Mouse (Mus musculus) liver, adult 2 months (tissue): ENCODE results near the gene Vdac1. TPM values are rescaled to one million over a fixed set of nuclear protein-coding genes. Genes with fewer than 3 reads are reported as not detected.
A peak's percentile ranks its signal among the peaks of the same experiment; 100 is the strongest.
"Not testable (repeated sequence)": the region's sequence is repeated elsewhere in the genome, so short reads cannot be mapped to it uniquely, and the experiment has no call there.

Experiments used
- DNase-seq: peaks from one replicate; pipeline ENCODE4 v3.0.0-alpha.2; 2011; ENCODE audit warnings: low read depth, low spot score; ENCODE audit errors: extremely low read depth
- H3K27ac ChIP-seq: fragments of 200-500 bp; replicated peaks from 2 replicates; pipeline ENCODE4 v1.5.1; 2012; ENCODE audit warnings: low read depth, mild to moderate bottlenecking, control low read depth, inconsistent platforms, low read length; ENCODE audit not compliant: insufficient read depth
- H3K27me3 ChIP-seq: fragments of 200-500 bp; 2 replicates; pipeline ENCODE4 v1.6.1; 2012; ENCODE audit warnings: mild to moderate bottlenecking, moderate library complexity, low read length, inconsistent platforms; ENCODE audit not compliant: control insufficient read depth, insufficient read depth
- H3K36me3 ChIP-seq: fragments of 200-500 bp; 2 replicates; pipeline ENCODE4 v1.6.1; 2012; ENCODE audit warnings: low read length, inconsistent platforms; ENCODE audit not compliant: control insufficient read depth, insufficient read depth
- H3K4me1 ChIP-seq: fragments of 200-500 bp; 2 replicates; pipeline ENCODE4 v1.6.1; 2011; ENCODE audit warnings: low read length; ENCODE audit not compliant: control insufficient read depth, insufficient read depth
- H3K4me3 ChIP-seq: fragments of 200-500 bp; 2 replicates; pipeline ENCODE4 v1.5.1; 2011; ENCODE audit warnings: low read depth, mild to moderate bottlenecking, control low read depth, low read length, moderate library complexity; ENCODE audit not compliant: insufficient read depth
- H3K79me2 ChIP-seq: fragments of 200-500 bp; 2 replicates; pipeline ENCODE4 v1.6.1; 2012; ENCODE audit warnings: inconsistent platforms, mild to moderate bottlenecking, low read length, moderate library complexity; ENCODE audit not compliant: control insufficient read depth, insufficient read depth
- H3K9ac ChIP-seq: fragments of 200-500 bp; 2 replicates; pipeline ENCODE4 v1.6.1; 2012; ENCODE audit warnings: low read depth, mild to moderate bottlenecking, control low read depth, inconsistent platforms, low read length
- CTCF ChIP-seq: fragments of 200-500 bp; IDR thresholded peaks from 2 replicates; pipeline ENCODE4 v1.5.1; 2011; ENCODE audit warnings: low read depth, low read length, control low read depth
- POLR2A ChIP-seq: fragments of 200-500 bp; IDR thresholded peaks from 2 replicates; pipeline ENCODE4 v1.6.1; 2011; ENCODE audit warnings: low read length, control low read depth; ENCODE audit not compliant: insufficient read depth; ENCODE audit errors: extremely low read depth
- WGBS: fragments of 180-500 bp; shearing (Covaris S2); methylation state at CpG from one replicate; pipeline ENCODE4 v1.1.7; 2018; 5-methylcytosine and 5-hydroxymethylcytosine counted together
- polyA plus RNA-seq: library from polyadenylated mRNA; depleted of rRNA; stranded (reverse); fragments of >200 nt; gene quantifications from 2 replicates; pipeline ENCODE4 v1.2.3, GENCODE M21; 2012
- total RNA-seq: library from RNA; depleted of rRNA; stranded (reverse); fragments of >200 nt; gene quantifications from 2 replicates; pipeline ENCODE4 v1.2.3, GENCODE M21; 2014

The Vdac1 gene
- total and polyA plus RNA-seq, 2 experiments, result 71.7 to 213 TPM

- H3K36me3 ChIP-seq, result no peaks in the 10 kb centered on the region
- 92% methylated on average over 1 of the region's 1 CpGs for WGBS
- H3K79me2 ChIP-seq, result no peaks in the 10 kb centered on the region
- no peak for DNase-seq
- H3K9ac ChIP-seq, result no peak overlapping the region
- no peaks in the 10 kb centered on the region for H3K27me3 ChIP-seq
- peaks cover 26% of the 10 kb centered on the region for H3K4me1 ChIP-seq
- TF ChIP-seq POLR2A (no peak), CTCF (peak; percentile 20; the same call in 1 of the 2 replicates)
- H3K4me3 ChIP-seq, result no peak overlapping the region
- no peak overlapping the region for H3K27ac ChIP-seq
Observed at GRCm38 (mm10) chr11:52355601-52356000, 5.1 kb upstream of the Vdac1 start.

GRCm38 (mm10) chr11:52357091-52357490, 3.6 kb upstream of the Vdac1 start:
- 98% methylated on average over 5 of the region's 5 CpGs for WGBS
- not testable (repeated sequence) for H3K4me3 ChIP-seq, H3K9ac ChIP-seq, H3K79me2 ChIP-seq, DNase-seq, H3K27me3 ChIP-seq, H3K36me3 ChIP-seq, H3K27ac ChIP-seq
- H3K4me1 ChIP-seq, result peaks cover 19% of the 10 kb centered on the region

- peak overlapping the region; percentile 22; the same call in 1 of the 2 replicates for H3K9ac ChIP-seq
- H3K4me3 ChIP-seq, result 0 out of 2 replicates have a peak overlapping the region, but pooled peaks have one; percentile 21
- H3K4me1 ChIP-seq, result peaks cover 24% of the 10 kb centered on the region
- 11% methylated on average over 4 of the region's 4 CpGs for WGBS
- DNase-seq, result peak; percentile 92
- no peaks in the 10 kb centered on the region for H3K27me3 ChIP-seq
- H3K27ac ChIP-seq, result peak overlapping the region; percentile 95
- no peaks in the 10 kb centered on the region for H3K36me3 ChIP-seq
- peaks cover 14% of the 10 kb centered on the region for H3K79me2 ChIP-seq
- TF ChIP-seq POLR2A (no peak), CTCF (no peak)
Observed at GRCm38 (mm10) chr11:52358520-52358919, 2.1 kb upstream of the Vdac1 start.

- 16% methylated on average over 22 of the region's 22 CpGs for WGBS
- H3K9ac ChIP-seq, result peak overlapping the region; percentile 89
- no peaks in the 10 kb centered on the region for H3K27me3 ChIP-seq
- H3K4me3 ChIP-seq, result peak overlapping the region; percentile 80
- H3K4me1 ChIP-seq, result peaks cover 33% of the 10 kb centered on the region
- TF ChIP-seq CTCF (no peak), POLR2A (no peak)
- DNase-seq, result peak; percentile 89
- H3K36me3 ChIP-seq, result no peaks in the 10 kb centered on the region
- peaks cover 24% of the 10 kb centered on the region for H3K79me2 ChIP-seq
- peak overlapping the region; percentile 95 for H3K27ac ChIP-seq
Observed at GRCm38 (mm10) chr11:52359686-52360470, 782 bp upstream of the Vdac1 start.

- peaks cover 34% of the 10 kb centered on the region for H3K79me2 ChIP-seq
- no peaks in the 10 kb centered on the region for H3K36me3 ChIP-seq
- H3K27ac ChIP-seq, result peak overlapping the region; percentile 97
- DNase-seq, result peak; percentile 66
- H3K27me3 ChIP-seq, result no peaks in the 10 kb centered on the region
- H3K4me1 ChIP-seq, result peaks cover 41% of the 10 kb centered on the region
- H3K9ac ChIP-seq, result peak overlapping the region; percentile 98
- TF ChIP-seq POLR2A (no peak), CTCF (0 out of 2 replicates have a peak, but pooled peaks have one; percentile 1)
- peak overlapping the region; percentile 80 for H3K4me3 ChIP-seq
- under 1% methylated on average over 46 of the region's 47 CpGs for whole genome bisulfite sequencing
Observed at GRCm38 (mm10) chr11:52361287-52361921, 744 bp downstream of the Vdac1 start.

- peaks cover 56% of the 10 kb centered on the region for H3K79me2 ChIP-seq
- WGBS, result 59% methylated on average over 2 of the region's 2 CpGs
- no peaks in the 10 kb centered on the region for H3K36me3 ChIP-seq
- H3K4me1 ChIP-seq, result peaks cover 39% of the 10 kb centered on the region
- no peak overlapping the region for H3K27ac ChIP-seq
- H3K9ac ChIP-seq, result no peak overlapping the region
- DNase-seq, result no peak
- no peaks in the 10 kb centered on the region for H3K27me3 ChIP-seq
- TF ChIP-seq POLR2A (no peak), CTCF (no peak)
- no peak overlapping the region for H3K4me3 ChIP-seq
Observed at GRCm38 (mm10) chr11:52364376-52364775, 3.7 kb downstream of the Vdac1 start.
